Mouse (Mus musculus) c-Kit-positive CD71-positive TER-119-positive erythroid progenitor cells, embryonic 14.5 days (primary cell): ENCODE results near the gene Slco4a1.

ENCODE experiments used
- DNase-seq: peaks from one replicate; pipeline ENCODE4 v3.0.0-alpha.2; 2013; ENCODE audit warnings: low spot score

Slco4a1 gene

GRCm38 (mm10) chr2:180445962-180446361 lies 10.1 kb upstream of the Slco4a1 start:
- no peak for DNase-seq

GRCm38 (mm10) chr2:180449007-180449406 lies 7.0 kb upstream of the Slco4a1 start:
- no peak for DNase-seq

GRCm38 (mm10) chr2:180450529-180450928 lies 5.5 kb upstream of the Slco4a1 start:
- no peak for DNase-seq

GRCm38 (mm10) chr2:180456705-180457104 lies 660 bp downstream of the Slco4a1 start:
- no peak for DNase-seq

- DNase-seq = no peak
These were observed 1.6 kb downstream of the Slco4a1 start for GRCm38 (mm10) chr2:180457680-180458079.

- no peak for DNase-seq
These were observed 3.4 kb downstream of the Slco4a1 start for GRCm38 (mm10) chr2:180459437-180459836.

GRCm38 (mm10) chr2:180460801-180461200 lies 4.8 kb downstream of the Slco4a1 start:
- no peak for DNase-seq

GRCm38 (mm10) chr2:180462593-180462992 lies 6.5 kb downstream of the Slco4a1 start:
- DNase-seq = no peak

GRCm38 (mm10) chr2:180466505-180466904 lies 10.5 kb downstream of the Slco4a1 start:
- no peak for DNase-seq

- DNase-seq = no peak
These were observed 12.8 kb downstream of the Slco4a1 start for GRCm38 (mm10) chr2:180468871-180469270.

- no peak for DNase-seq
These were observed 13.7 kb downstream of the Slco4a1 start for GRCm38 (mm10) chr2:180469768-180470167.

- DNase-seq = peak; percentile 30
These were observed 16.4 kb downstream of the Slco4a1 start for GRCm38 (mm10) chr2:180472306-180473079.

- DNase-seq = peak; percentile 42
These were observed 17.0 kb downstream of the Slco4a1 start for GRCm38 (mm10) chr2:180473080-180473440.

GRCm38 (mm10) chr2:180474864-180475263 lies 18.8 kb downstream of the Slco4a1 start:
- no peak for DNase-seq

- no peak for DNase-seq
These were observed 26.2 kb downstream of the Slco4a1 start for GRCm38 (mm10) chr2:180482274-180482673.

- DNase-seq = no peak
These were observed 28.8 kb downstream of the Slco4a1 start for GRCm38 (mm10) chr2:180484882-180485281.

GRCm38 (mm10) chr2:180485306-180485705 lies 29.3 kb downstream of the Slco4a1 start:
- no peak for DNase-seq

- no peak for DNase-seq
These were observed 32.2 kb downstream of the Slco4a1 start for GRCm38 (mm10) chr2:180488210-180488751.

GRCm38 (mm10) chr2:180495906-180496305 lies 39.9 kb downstream of the Slco4a1 start:
- DNase-seq = no peak

- no peak for DNase-seq
These were observed 43.7 kb downstream of the Slco4a1 start, which contains the start of gene Ntsr1 for GRCm38 (mm10) chr2:180499741-180500140. Gene Ntsr1 (plus strand): TSS chr2:180499976.

GRCm38 (mm10) chr2:180500726-180501125 lies 44.7 kb downstream of the Slco4a1 start:
- DNase-seq = no peak

- DNase-seq = no peak
These were observed 45.3 kb downstream of the Slco4a1 start for GRCm38 (mm10) chr2:180501217-180501967.

- DNase-seq = no peak
These were observed 50.2 kb downstream of the Slco4a1 start for GRCm38 (mm10) chr2:180506281-180506680.
